Mouse (Mus musculus) left cerebral cortex, postnatal 4 days (tissue): ENCODE results near the gene Agap1. TPM values are rescaled to one million over a fixed set of nuclear protein-coding genes. Genes with fewer than 3 reads are reported as not detected.

Experiments used
- DNase-seq: peaks from one replicate; pipeline ENCODE4 v3.0.0-alpha.2; 2022
- intact Hi-C: fragments of 180-260 bp; cut with DNase I; formaldehyde crosslinking; loops from one replicate; pipeline ENCODE4 v1.15.1; 2025
- total RNA-seq, 2 experiments: library from RNA; stranded (reverse); gene quantifications; 2 replicates each; pipeline ENCODE4 v1.2.3; 2021

Gene Agap1
- total RNA-seq, 2 experiments from 2014 or later = 415 to 416 TPM

GRCm38 (mm10) chr1:89870134-89870905 lies 415.7 kb downstream of the Agap1 start:
- intact Hi-C loops = no loop called here
- DNase-seq = no peak

GRCm38 (mm10) chr1:89870906-89871211 lies 416.3 kb downstream of the Agap1 start:
- intact Hi-C loops = no loop called here
- DNase-seq = no peak

- intact Hi-C loops = no loop called here
Measured at GRCm38 (mm10) chr1:89876346-89877072, 421.9 kb downstream of the Agap1 start.

GRCm38 (mm10) chr1:89878496-89878895 lies 423.9 kb downstream of the Agap1 start:
- intact Hi-C loops = no loop called here

More at GRCm38 (mm10) chr1:89876346-89877072, 421.9 kb downstream of the Agap1 start:
- no peak for DNase-seq

GRCm38 (mm10) chr1:89880193-89880592 lies 425.6 kb downstream of the Agap1 start:
- intact Hi-C loops = no loop called here
- DNase-seq = no peak

More at GRCm38 (mm10) chr1:89878496-89878895, 423.9 kb downstream of the Agap1 start:
- no peak for DNase-seq

- no peak for DNase-seq
- intact Hi-C loops = no loop called here
Measured at GRCm38 (mm10) chr1:89880834-89881233, 426.2 kb downstream of the Agap1 start.

GRCm38 (mm10) chr1:89884335-89884734 lies 429.7 kb downstream of the Agap1 start:
- no peak for DNase-seq
- intact Hi-C loops = no loop called here

- no peak for DNase-seq
Measured at GRCm38 (mm10) chr1:89885696-89886095, 431.1 kb downstream of the Agap1 start.

GRCm38 (mm10) chr1:89891400-89891799 lies 436.8 kb downstream of the Agap1 start:
- DNase-seq = no peak
- intact Hi-C loops = no loop called here

More at GRCm38 (mm10) chr1:89885696-89886095, 431.1 kb downstream of the Agap1 start:
- intact Hi-C loops = no loop called here

GRCm38 (mm10) chr1:89892281-89892680 lies 437.7 kb downstream of the Agap1 start:
- intact Hi-C loops = no loop called here
- DNase-seq = peak; percentile 32

- intact Hi-C loops = no loop called here
- DNase-seq = no peak
Measured at GRCm38 (mm10) chr1:89895801-89896200, 441.2 kb downstream of the Agap1 start.

GRCm38 (mm10) chr1:89899036-89899435 lies 444.4 kb downstream of the Agap1 start:
- intact Hi-C loops = no loop called here
- no peak for DNase-seq

- DNase-seq = no peak
- intact Hi-C loops = no loop called here
Measured at GRCm38 (mm10) chr1:89899761-89900445, 445.3 kb downstream of the Agap1 start.

- DNase-seq = no peak
- intact Hi-C loops = no loop called here
Measured at GRCm38 (mm10) chr1:89901381-89901780, 446.8 kb downstream of the Agap1 start.

- no peak for DNase-seq
- intact Hi-C loops = no loop called here
Measured at GRCm38 (mm10) chr1:89902236-89902635, 447.6 kb downstream of the Agap1 start.

- intact Hi-C loops = no loop called here
- DNase-seq = no peak
Measured at GRCm38 (mm10) chr1:89902641-89903040, 448.0 kb downstream of the Agap1 start.

GRCm38 (mm10) chr1:89909796-89910195 lies 455.2 kb downstream of the Agap1 start:
- intact Hi-C loops = no loop called here
- DNase-seq = no peak

- intact Hi-C loops = no loop called here
Measured at GRCm38 (mm10) chr1:89912392-89912791, 457.8 kb downstream of the Agap1 start.

GRCm38 (mm10) chr1:89913611-89914010 lies 459.0 kb downstream of the Agap1 start:
- DNase-seq = no peak
- intact Hi-C loops = no loop called here

More at GRCm38 (mm10) chr1:89912392-89912791, 457.8 kb downstream of the Agap1 start:
- peak; percentile 61 for DNase-seq

- intact Hi-C loops = no loop called here
- DNase-seq = no peak
Measured at GRCm38 (mm10) chr1:89918111-89918510, 463.5 kb downstream of the Agap1 start.

GRCm38 (mm10) chr1:89919206-89919605 lies 464.6 kb downstream of the Agap1 start:
- no peak for DNase-seq
- intact Hi-C loops = no loop called here
